8 mouse cellular contexts compared by ENCODE assay signal in the genomic region with DNA sequence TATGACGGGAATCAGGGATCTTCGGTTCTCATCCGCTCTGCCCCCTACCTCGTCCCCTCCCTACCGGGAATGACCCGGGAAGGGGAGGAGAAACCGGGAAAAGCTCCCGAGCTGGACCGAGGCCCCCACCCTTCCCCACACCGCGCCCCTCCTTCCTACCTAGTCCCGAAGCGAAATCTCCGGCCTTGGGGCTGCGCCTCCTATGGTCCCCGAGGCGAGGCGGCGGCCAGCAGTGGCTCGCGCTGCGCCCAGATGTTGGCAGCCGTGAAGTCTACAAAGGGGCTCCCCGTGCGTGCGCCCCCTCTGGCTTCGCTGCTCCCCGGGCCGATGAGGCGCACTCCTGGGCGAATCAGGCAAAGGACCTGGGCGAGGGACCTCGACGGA. TPM values are rescaled to one million over a fixed set of nuclear protein-coding genes. Genes with fewer than 3 reads are reported as not detected.
A peak's percentile ranks its signal among the peaks of the same experiment; 100 is the strongest.
DNase-seq lines count a peak whose midpoint lies in the region; ATAC-seq and TF ChIP-seq lines count a peak whose summit lies in the region.

No protein-coding gene starts in this region.

- WGBS in limb, embryonic 12.5 days = under 1% methylated on average over 34 of the region's 34 CpGs
- WGBS in small intestine, adult 2 months = under 1% methylated on average over 34 of the region's 34 CpGs

- TF ChIP-seq POLR2A in testis, adult 2 months (IDR thresholded peaks at IDR 0.05; ENCODE audit: control insufficient read depth, low read depth, low read length) = no peak
- TF ChIP-seq POLR2A in small intestine, adult 2 months (IDR thresholded peaks at IDR 0.05; ENCODE audit: low read depth, low read length) = no peak

- peak overlapping the region; percentile 76 for H3K4me3 ChIP-seq in erythroblast, embryonic 14.5 days (replicated peaks)
- peak overlapping the region; percentile 83 for H3K4me3 ChIP-seq in testis, adult 2 months (ENCODE audit: control insufficient read depth, low read depth, low read length)
- peak overlapping the region; percentile 71 for H3K4me3 ChIP-seq in limb, embryonic 12.5 days (replicated peaks)
- peak overlapping the region; percentile 87 for H3K4me3 ChIP-seq in small intestine, adult 2 months (ENCODE audit: low read depth, low read length)

- peak overlapping the region; percentile 68; the same call in 1 of the 2 replicates for H3K27ac ChIP-seq in testis, adult 2 months (ENCODE audit: control insufficient read depth, insufficient read depth, low read depth, low read length)
- H3K27ac ChIP-seq in limb, embryonic 12.5 days = peak overlapping the region; percentile 98
- H3K27ac ChIP-seq in small intestine, adult 2 months (ENCODE audit: insufficient read depth, low read depth, low read length) = peak overlapping the region; percentile 93

- peaks cover 16% of the 10 kb centered on the region for H3K9me3 ChIP-seq in erythroblast, embryonic 14.5 days (ENCODE audit: control insufficient read depth, low read length)
- no peaks in the 10 kb centered on the region for H3K9me3 ChIP-seq in limb, embryonic 12.5 days

- H3K36me3 ChIP-seq in erythroblast, embryonic 14.5 days (ENCODE audit: control insufficient read depth) = peaks cover 27% of the 10 kb centered on the region
- no peaks in the 10 kb centered on the region for H3K36me3 ChIP-seq in testis, adult 2 months (ENCODE audit: control insufficient read depth, insufficient read depth, low read length)
- H3K36me3 ChIP-seq in limb, embryonic 12.5 days = peaks cover 10% of the 10 kb centered on the region
- H3K36me3 ChIP-seq in small intestine, adult 2 months (ENCODE audit: control insufficient read depth, insufficient read depth, low read length) = peaks cover 23% of the 10 kb centered on the region

- ATAC-seq in erythroblast, adult 5-6 weeks (replicated peaks; ENCODE audit: low FRiP score, poor library complexity, severe bottlenecking) = no peak
- peak; percentile 26; the same call in 1 of the 2 replicates for ATAC-seq in limb, embryonic 12.5 days (ENCODE audit: insufficient number of reproducible peaks, insufficient read depth, low FRiP score, low TSS enrichment, low read depth)

- H3K27me3 ChIP-seq in erythroblast, embryonic 14.5 days (ENCODE audit: control insufficient read depth) = peaks cover 93% of the 10 kb centered on the region
- H3K27me3 ChIP-seq in testis, adult 2 months (ENCODE audit: control insufficient read depth, insufficient read depth, low read length) = no peaks in the 10 kb centered on the region
- peaks cover 27% of the 10 kb centered on the region for H3K27me3 ChIP-seq in limb, embryonic 12.5 days
- H3K27me3 ChIP-seq in small intestine, adult 2 months (ENCODE audit: control insufficient read depth, insufficient read depth, low read length) = no peaks in the 10 kb centered on the region

- peak overlapping the region; percentile 99 for H3K4me2 ChIP-seq in limb, embryonic 12.5 days

- intact Hi-C loops in left cerebral cortex, postnatal 36 days (cut with DNase I) = loop anchor here (2.0 kb wide), 3 partner anchors 36 to 98 kb away; no protein-coding TSS in a partner anchor

- no peak for DNase-seq in testis, postnatal 14 days (ENCODE audit: low spot score)
- DNase-seq in cerebellum, postnatal 36 days = no peak
- DNase-seq in left cerebral cortex, postnatal 36 days (ENCODE audit: low spot score in 2 of 2) = no peak

- TF ChIP-seq CTCF in testis, adult 2 months (IDR thresholded peaks at IDR 0.05; ENCODE audit: control insufficient read depth, insufficient read depth, insufficient replicate concordance, low read depth, low read length) = no peak
- no peak for TF ChIP-seq CTCF in small intestine, adult 2 months (IDR thresholded peaks at IDR 0.05; ENCODE audit: extremely low read depth, insufficient read length, insufficient replicate concordance, low read depth, low read length)

- H3K4me1 ChIP-seq in erythroblast, embryonic 14.5 days (ENCODE audit: control insufficient read depth) = peaks cover 65% of the 10 kb centered on the region
- H3K4me1 ChIP-seq in testis, adult 2 months (ENCODE audit: control insufficient read depth, insufficient read depth, low read length) = peaks cover 27% of the 10 kb centered on the region
- peaks cover 57% of the 10 kb centered on the region for H3K4me1 ChIP-seq in limb, embryonic 12.5 days (replicated peaks)
- H3K4me1 ChIP-seq in small intestine, adult 2 months (ENCODE audit: control insufficient read depth, insufficient read depth, insufficient read length, low read length) = peaks cover 32% of the 10 kb centered on the region

- peak overlapping the region; percentile 83 for H3K9ac ChIP-seq in limb, embryonic 12.5 days (replicated peaks)

RNA-seq across cellular contexts. Expression of gene Socs3, which starts 1.1 kb away (rescaled TPM):
- polyA plus RNA-seq in erythroblast, embryonic 14.5 days (2012) = 1.9 and 2.0 TPM in 2 replicates
- 0.19 and 0.42 TPM in 2 replicates for total RNA-seq in erythroblast, adult 5-6 weeks (2015; ENCODE audit: low replicate concordance)
- 1.3 and 1.5 TPM in 2 replicates for total RNA-seq in erythroblast, adult 5-6 weeks (2017; ENCODE audit: low replicate concordance)
- polyA plus RNA-seq in testis, adult 2 months (2012; rRNA removed) = 0.51 and 0.61 TPM in 2 replicates
- polyA plus RNA-seq in limb, embryonic 12.5 days (2016; fragmentation: Nextera tagmentation; extraction: Ambion mirVana) = 14.9 and 16.4 TPM in 2 replicates
- 27.2 and 47.2 TPM in 2 replicates for polyA plus RNA-seq in small intestine, adult 2 months (2012; rRNA removed)
- total RNA-seq in left cerebral cortex, postnatal 36 days (2021) = 1 to 10 TPM; 2.8 to 5.0 TPM

RNA-seq across cellular contexts. Expression of gene Pgs1, which starts 17.4 kb away (rescaled TPM):
- polyA plus RNA-seq in erythroblast, embryonic 14.5 days (2012) = 2.6 and 2.8 TPM in 2 replicates
- 9.2 and 14.6 TPM in 2 replicates for total RNA-seq in erythroblast, adult 5-6 weeks (2015; ENCODE audit: low replicate concordance)
- total RNA-seq in erythroblast, adult 5-6 weeks (2017; ENCODE audit: low replicate concordance) = 20.8 and 32.9 TPM in 2 replicates
- polyA plus RNA-seq in testis, adult 2 months (2012; rRNA removed) = 55.3 and 59.6 TPM in 2 replicates
- 40.7 and 43.1 TPM in 2 replicates for polyA plus RNA-seq in limb, embryonic 12.5 days (2016; fragmentation: Nextera tagmentation; extraction: Ambion mirVana)
- polyA plus RNA-seq in small intestine, adult 2 months (2012; rRNA removed) = 19.8 and 35.0 TPM in 2 replicates
- 10 to 100 TPM; 82.8 to 86.3 TPM for total RNA-seq in left cerebral cortex, postnatal 36 days (2021)
